Mouse (Mus musculus) G1E (cell line): ENCODE results near the gene Fam214a. TPM values are rescaled to one million over a fixed set of nuclear protein-coding genes. Genes with fewer than 3 reads are reported as not detected.

Experiments
- ATAC-seq: 2 replicates; pipeline ENCODE4 v1.8.0; 2016; ENCODE audit warnings: mild to moderate bottlenecking; ENCODE audit not compliant: insufficient number of reproducible peaks, poor library complexity, low FRiP score, severe bottlenecking; ENCODE audit errors: extremely low read depth
- DNase-seq: peaks from one replicate; pipeline ENCODE4 v3.0.0; 2012; ENCODE audit warnings: low spot score
- H3K27me3 ChIP-seq: 2 replicates; pipeline ENCODE4 v1.6.1; 2012; ENCODE audit warnings: mild to moderate bottlenecking, low read length, inconsistent platforms; ENCODE audit not compliant: insufficient read depth
- H3K36me3 ChIP-seq: replicated peaks from 2 replicates; pipeline ENCODE3; 2012; ENCODE audit warnings: mild to moderate bottlenecking, inconsistent platforms
- H3K4me1 ChIP-seq: 2 replicates; pipeline ENCODE4 v1.6.1; 2012; ENCODE audit warnings: low read depth, low read length, inconsistent platforms, mixed read lengths; ENCODE audit not compliant: insufficient read depth
- H3K4me3 ChIP-seq: 2 replicates; pipeline ENCODE4 v1.5.1; 2012; ENCODE audit warnings: low read depth, mild to moderate bottlenecking, inconsistent platforms, low read length, moderate library complexity, mixed read lengths
- H3K9me3 ChIP-seq: replicated peaks from 2 replicates; pipeline ENCODE4 v1.6.1; 2012; ENCODE audit warnings: inconsistent platforms
- CTCF ChIP-seq: IDR thresholded peaks from 2 replicates; pipeline ENCODE4 v1.5.1; 2012; ENCODE audit warnings: low read depth, low read length, inconsistent platforms, mixed read lengths
- GATA1 ChIP-seq: IDR thresholded peaks from 2 replicates; pipeline ENCODE4 v1.6.1; 2012; ENCODE audit warnings: borderline replicate concordance, low read length, inconsistent platforms, mixed read lengths
- GATA2 ChIP-seq: IDR thresholded peaks from 2 replicates; pipeline ENCODE4 v1.6.1; 2012; ENCODE audit warnings: low read depth, low read length, inconsistent platforms, borderline replicate concordance
- POLR2AphosphoS5 ChIP-seq: IDR thresholded peaks from 2 replicates; pipeline ENCODE4 v1.6.1; 2012; ENCODE audit warnings: low read depth, low read length, inconsistent platforms; ENCODE audit not compliant: insufficient replicate concordance
- TAL1 ChIP-seq: conservative IDR thresholded peaks from 2 replicates; pipeline ENCODE4 v1.6.1; 2012; ENCODE audit warnings: low read depth, low read length, inconsistent platforms, mixed read lengths
- polyA plus RNA-seq: library from polyadenylated mRNA; stranded (reverse); fragments of >175 nt; gene quantifications from 2 replicates; pipeline ENCODE4 v1.2.3, GENCODE M21; 2012
- total RNA-seq, 2 experiments: library from RNA; stranded (forward) in 1 of 2; stranded (reverse) in 1 of 2; fragments of 200-1000 nt in 1 of 2; fragments of >200 nt in 1 of 2; fragmentation: Nextera tagmentation in 1 of 2; gene quantifications; 2 replicates each; pipeline ENCODE4 v1.2.3; 2014 to 2017

Fam214a gene
- total and polyA plus RNA-seq, 3 experiments = 0.65 to 2.8 (median 0.90) TPM

DNA sequence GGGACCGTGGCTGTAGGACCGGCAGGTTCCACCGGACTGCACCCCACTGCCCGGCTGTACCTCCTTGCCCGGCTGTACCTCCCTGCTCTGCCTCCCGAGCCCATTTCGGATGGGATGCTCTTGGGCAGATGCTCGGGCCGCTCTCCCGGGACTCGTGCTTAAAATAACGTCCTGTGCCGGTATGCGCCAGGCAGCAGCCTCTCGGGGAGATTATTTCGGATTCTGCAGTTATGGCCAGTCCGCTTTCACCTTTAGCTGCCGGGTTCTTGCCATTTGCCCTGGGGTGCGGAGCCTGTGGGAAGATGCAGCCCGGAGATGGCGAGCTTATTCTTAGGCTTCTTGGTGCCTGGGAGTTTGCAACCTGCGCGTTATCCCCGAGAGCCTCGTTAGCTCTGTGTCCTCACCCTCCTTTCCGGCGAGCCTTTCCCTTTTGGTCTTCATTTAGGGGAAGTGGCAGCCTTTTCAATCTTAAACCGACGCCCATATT, 119.1 kb downstream of the Fam214a start:
- H3K4me1 ChIP-seq = peaks cover 21% of the 10 kb centered on the region
- peak overlapping the region; percentile 79 for H3K4me3 ChIP-seq
- H3K27me3 ChIP-seq = no peaks in the 10 kb centered on the region; the same call in 1 of the 2 replicates
- DNase-seq (peak; percentile 5), ATAC-seq (peak; percentile 24; the same call in 1 of the 2 replicates)
- no peaks in the 10 kb centered on the region for H3K36me3 ChIP-seq
- no peak for TF ChIP-seq POLR2AphosphoS5
- TF ChIP-seq TAL1 = no peak
- TF ChIP-seq GATA1 = no peak
- TF ChIP-seq GATA2 = no peak
- TF ChIP-seq CTCF = no peak
- H3K9me3 ChIP-seq = peaks cover 8% of the 10 kb centered on the region; the same call in 1 of the 2 replicates

- no peak for ATAC-seq
- DNase-seq = no peak
- H3K9me3 ChIP-seq = peaks cover 8% of the 10 kb centered on the region; the same call in 1 of the 2 replicates
- no peaks in the 10 kb centered on the region for H3K36me3 ChIP-seq
- TF ChIP-seq CTCF = no peak
- no peak for TF ChIP-seq GATA2
- no peak for TF ChIP-seq GATA1
- TF ChIP-seq TAL1 = no peak
- TF ChIP-seq POLR2AphosphoS5 = no peak
- H3K27me3 ChIP-seq = no peaks in the 10 kb centered on the region; the same call in 1 of the 2 replicates
- no peak overlapping the region; the same call in 1 of the 2 replicates for H3K4me3 ChIP-seq
- peaks cover 21% of the 10 kb centered on the region for H3K4me1 ChIP-seq
Measured at GRCm38 (mm10) chr9:75072361-75072760, 119.7 kb downstream of the Fam214a start.

DNA sequence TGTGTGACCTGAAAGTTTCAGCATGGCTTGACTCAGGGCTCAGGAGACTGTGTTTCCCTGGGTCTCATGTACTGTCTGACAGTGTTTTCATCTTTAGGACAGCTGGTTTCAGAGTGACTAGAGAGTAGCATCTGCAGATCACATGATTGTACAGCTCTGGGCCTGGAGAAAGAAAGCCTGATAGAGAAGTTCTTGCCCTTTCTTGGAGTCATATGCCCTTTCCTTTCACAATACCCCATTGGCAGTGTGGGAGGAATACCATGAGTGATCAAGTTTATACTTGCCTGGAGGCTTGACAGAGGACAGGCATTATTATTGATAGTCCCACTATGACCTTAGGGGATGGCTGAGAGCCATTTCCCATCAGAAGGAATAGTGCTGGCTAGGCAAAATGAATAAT, 124.5 kb downstream of the Fam214a start:
- no peaks in the 10 kb centered on the region for H3K27me3 ChIP-seq
- TF ChIP-seq CTCF = no peak
- TF ChIP-seq TAL1 = no peak
- no peak for TF ChIP-seq POLR2AphosphoS5
- no peak for TF ChIP-seq GATA1
- TF ChIP-seq GATA2 = no peak
- no peaks in the 10 kb centered on the region for H3K36me3 ChIP-seq
- H3K9me3 ChIP-seq = no peaks in the 10 kb centered on the region
- DNase-seq (no peak), ATAC-seq (no peak)
- no peak overlapping the region for H3K4me3 ChIP-seq
- peaks cover 7% of the 10 kb centered on the region; the same call in 1 of the 2 replicates for H3K4me1 ChIP-seq

Other genes starting within 250 kb of the Fam214a start
- 1.4 TPM in 1 of 2 replicates, not detected in the other for gene Onecut1, start 91.0 kb upstream of the Fam214a start, total RNA-seq (2014; fragmentation: Nextera tagmentation)
- 0.05 and 0.06 TPM in 2 replicates for gene Onecut1, start 91.0 kb upstream of the Fam214a start, total RNA-seq (2017)
- not detected in 2 replicates for gene Onecut1, start 91.0 kb upstream of the Fam214a start, polyA plus RNA-seq
- gene Arpp19, start 84.7 kb downstream of the Fam214a start, total RNA-seq (2014; fragmentation: Nextera tagmentation) = 76.8 and 89.7 TPM in 2 replicates
- gene Arpp19, start 84.7 kb downstream of the Fam214a start, total RNA-seq (2017) = 205 and 219 TPM in 2 replicates
- 64.4 and 71.2 TPM in 2 replicates for gene Arpp19, start 84.7 kb downstream of the Fam214a start, polyA plus RNA-seq
- gene Myo5a, start 118.1 kb downstream of the Fam214a start, total RNA-seq (2014; fragmentation: Nextera tagmentation) = 39.2 and 43.1 TPM in 2 replicates
- gene Myo5a, start 118.1 kb downstream of the Fam214a start, total RNA-seq (2017) = 42.1 and 50.8 TPM in 2 replicates
- gene Myo5a, start 118.1 kb downstream of the Fam214a start, polyA plus RNA-seq = 5.7 and 14.0 TPM in 2 replicates